Mouse (Mus musculus): ENCODE results near the gene Mrps18b. TPM values are rescaled to one million over a fixed set of nuclear protein-coding genes. Genes with fewer than 3 reads are reported as not detected.

The Mrps18b gene
- polyA plus RNA-seq, 2 experiments = 51.6 to 74.1 TPM

GRCm38 (mm10) chr17:35918276-35919059 is 2.3 kb upstream of the Mrps18b start:
- Histone ChIP-seq H3K36me3 (replicated peaks; ENCODE audit: control insufficient read depth, insufficient read depth, low read depth) (peaks cover 23% of the 10 kb centered on the region), H3K9ac (replicated peaks) (peak overlapping the region; percentile 100)
- no peak for DNase-seq (ENCODE audit: low read depth in 3 of 3, low spot score in 3 of 3)

GRCm38 (mm10) chr17:35917463-35918251 is 1.5 kb upstream of the Mrps18b start:
- TF ChIP-seq CTCF (IDR thresholded peaks at IDR 0.05; ENCODE audit: low read depth) = no peak
- no peak for TF ChIP-seq EP300 (IDR thresholded peaks at IDR 0.05; ENCODE audit: low read depth)
- H3K4me1 ChIP-seq (replicated peaks; ENCODE audit: control insufficient read depth in 2 of 2, insufficient read depth in 2 of 2, low read length in 1 of 2) = peaks cover 22 to 29% of the 10 kb centered on the region in 2 experiments
- H3K36me3 ChIP-seq (replicated peaks; ENCODE audit: control insufficient read depth, insufficient read depth, low read depth) = peaks cover 23% of the 10 kb centered on the region

More at GRCm38 (mm10) chr17:35918276-35919059, 2.3 kb upstream of the Mrps18b start:
- Histone ChIP-seq H3K27ac (peak overlapping the region; percentile 97), H3K27me3 (ENCODE audit: control insufficient read depth, insufficient read depth, low read length) (no peaks in the 10 kb centered on the region), H3K4me2 (ENCODE audit: low read depth) (peak overlapping the region; percentile 96), H3K9me3 (ENCODE audit: control insufficient read depth, low read length) (no peaks in the 10 kb centered on the region), H3K4me1 (replicated peaks; ENCODE audit: control insufficient read depth in 2 of 2, insufficient read depth in 2 of 2, low read length in 1 of 2) (peaks cover 22 to 29% of the 10 kb centered on the region in 2 experiments), H3K4me3 (ENCODE audit: insufficient read depth in 1 of 2, low read depth in 2 of 2, low read length in 2 of 2) (peak overlapping the region; percentile 86 to 88)
- no peak for ATAC-seq (ENCODE audit: insufficient read depth)
- under 1% methylated on average over 11 of the region's 11 CpGs for WGBS (ENCODE audit: insufficient replicate concordance)
- TF ChIP-seq EP300 (IDR thresholded peaks at IDR 0.05; ENCODE audit: low read depth) (peak; percentile 42), CTCF (IDR thresholded peaks at IDR 0.05; ENCODE audit: low read depth) (no peak)

GRCm38 (mm10) chr17:35917143-35917462 is 914 bp upstream of the Mrps18b start:
- no peak for DNase-seq (ENCODE audit: low read depth in 3 of 3, low spot score in 3 of 3)
- H3K9ac ChIP-seq (replicated peaks) = peak overlapping the region; percentile 100

More at GRCm38 (mm10) chr17:35917463-35918251, 1.5 kb upstream of the Mrps18b start:
- ATAC-seq (ENCODE audit: insufficient read depth) (no peak), DNase-seq (ENCODE audit: low read depth in 3 of 3, low spot score in 3 of 3) (peak in 1 of 3 experiments; percentile 69)
- Histone ChIP-seq H3K27ac (peak overlapping the region; percentile 97), H3K4me2 (ENCODE audit: low read depth) (peak overlapping the region; percentile 96), H3K9me3 (ENCODE audit: control insufficient read depth, low read length) (no peaks in the 10 kb centered on the region), H3K27me3 (ENCODE audit: control insufficient read depth, insufficient read depth, low read length) (no peaks in the 10 kb centered on the region), H3K4me3 (ENCODE audit: insufficient read depth in 1 of 2, low read depth in 2 of 2, low read length in 2 of 2) (peak overlapping the region; percentile 86 to 88), H3K9ac (replicated peaks) (peak overlapping the region; percentile 100)
- WGBS (ENCODE audit: insufficient replicate concordance) = 0% methylated on average over 13 of the region's 13 CpGs

GRCm38 (mm10) chr17:35915538-35916296 is 472 bp downstream of the Mrps18b start:
- Histone ChIP-seq H3K9me3 (ENCODE audit: control insufficient read depth, low read length) (no peaks in the 10 kb centered on the region), H3K36me3 (replicated peaks; ENCODE audit: control insufficient read depth, insufficient read depth, low read depth) (peaks cover 33% of the 10 kb centered on the region), H3K27me3 (ENCODE audit: control insufficient read depth, insufficient read depth, low read length) (no peaks in the 10 kb centered on the region), H3K4me1 (replicated peaks; ENCODE audit: control insufficient read depth in 2 of 2, insufficient read depth in 2 of 2, low read length in 1 of 2) (peaks cover 16 to 25% of the 10 kb centered on the region in 2 experiments), H3K4me2 (ENCODE audit: low read depth) (peak overlapping the region; percentile 66), H3K27ac (peak overlapping the region; percentile 61), H3K9ac (replicated peaks) (peak overlapping the region; percentile 78), H3K4me3 (ENCODE audit: insufficient read depth in 1 of 2, low read depth in 2 of 2, low read length in 2 of 2) (peak overlapping the region; percentile 85 to 88)
- no peak for TF ChIP-seq CTCF (IDR thresholded peaks at IDR 0.05; ENCODE audit: low read depth)
- no peak for TF ChIP-seq EP300 (IDR thresholded peaks at IDR 0.05; ENCODE audit: low read depth)
- WGBS (ENCODE audit: insufficient replicate concordance) = 1% methylated on average over 28 of the region's 28 CpGs
- ATAC-seq (ENCODE audit: insufficient read depth) (peak; percentile 3), DNase-seq (ENCODE audit: low read depth in 3 of 3, low spot score in 3 of 3) (no peak)

More at GRCm38 (mm10) chr17:35917143-35917462, 914 bp upstream of the Mrps18b start:
- no peak for ATAC-seq (ENCODE audit: insufficient read depth)
- Histone ChIP-seq H3K36me3 (replicated peaks; ENCODE audit: control insufficient read depth, insufficient read depth, low read depth) (peaks cover 26% of the 10 kb centered on the region), H3K9me3 (ENCODE audit: control insufficient read depth, low read length) (no peaks in the 10 kb centered on the region), H3K4me2 (ENCODE audit: low read depth) (peak overlapping the region; percentile 96), H3K27me3 (ENCODE audit: control insufficient read depth, insufficient read depth, low read length) (no peaks in the 10 kb centered on the region), H3K4me1 (replicated peaks; ENCODE audit: control insufficient read depth in 2 of 2, insufficient read depth in 2 of 2, low read length in 1 of 2) (peaks cover 22 to 33% of the 10 kb centered on the region in 2 experiments), H3K27ac (peak overlapping the region; percentile 97), H3K4me3 (ENCODE audit: insufficient read depth in 1 of 2, low read depth in 2 of 2, low read length in 2 of 2) (peak overlapping the region; percentile 86 to 88)
- TF ChIP-seq CTCF (IDR thresholded peaks at IDR 0.05; ENCODE audit: low read depth) = no peak
- TF ChIP-seq EP300 (IDR thresholded peaks at IDR 0.05; ENCODE audit: low read depth) = no peak
- WGBS (ENCODE audit: insufficient replicate concordance) = under 1% methylated on average over 8 of the region's 8 CpGs
